10 mouse cellular contexts compared by ENCODE assay signal in the genomic region with DNA sequence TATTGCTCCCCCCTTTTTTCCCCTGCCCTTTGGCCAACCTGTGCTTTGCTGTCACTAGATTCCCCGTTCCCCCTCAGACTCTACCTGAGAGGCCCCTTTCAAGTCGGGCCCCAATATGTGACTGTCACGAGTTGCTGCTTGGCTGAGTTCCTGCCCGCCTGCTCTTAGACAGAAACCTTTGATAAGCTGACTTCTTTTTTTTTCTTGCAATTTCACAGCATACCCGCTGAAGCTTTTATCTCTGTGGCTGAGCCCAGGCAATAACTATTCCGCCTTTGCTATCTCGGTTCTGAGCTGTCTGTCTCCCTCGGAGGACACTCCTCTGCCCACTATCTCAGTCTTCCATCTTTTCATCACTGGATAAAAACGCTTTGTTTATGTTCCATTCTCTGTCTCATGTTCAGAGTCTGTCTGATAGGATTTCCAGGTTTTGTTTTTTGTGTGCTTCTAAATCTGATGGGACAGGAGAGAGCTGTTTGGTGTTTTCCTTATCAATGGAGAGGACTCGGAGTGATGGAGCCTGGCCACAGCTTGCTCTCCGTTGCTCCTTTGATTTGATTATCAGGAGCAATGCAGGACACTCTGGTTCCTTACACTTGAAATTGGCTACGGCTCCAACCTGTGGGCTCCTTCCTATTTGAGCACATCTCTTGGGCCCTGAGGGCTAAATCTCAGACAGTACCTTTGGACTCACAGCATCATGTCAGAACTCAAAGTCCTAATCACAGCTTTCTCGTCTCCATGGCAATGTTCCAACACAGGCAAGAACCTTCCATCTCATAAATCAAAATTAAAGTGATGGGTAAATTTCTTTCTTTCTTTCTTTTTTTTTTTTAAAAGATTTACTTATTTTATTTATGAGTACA. TPM values are rescaled to one million over a fixed set of nuclear protein-coding genes. Genes with fewer than 3 reads are reported as not detected.
A peak's percentile ranks its signal among the peaks of the same experiment; 100 is the strongest.
DNase-seq lines count a peak whose midpoint lies in the region; ATAC-seq and TF ChIP-seq lines count a peak whose summit lies in the region.
"Had no signal": no experiment of that assay in that cellular context is flagged by ENCODE, and none has a peak within 500 bp of the region (broad histone marks: within the 10 kb centered on the region; RNA-seq: fewer than 3 reads in every experiment).

No protein-coding gene starts in this region.

- H3K9me3 ChIP-seq in liver, embryonic 12.5 days (replicated peaks) = no peaks in the 10 kb centered on the region
- H3K9me3 ChIP-seq: embryonic facial prominence, embryonic 12.5 days; lung, embryonic 15.5 days had no signal

- no peak for TF ChIP-seq CTCF in thymus, adult 2 months (IDR thresholded peaks at IDR 0.05; ENCODE audit: borderline replicate concordance, control insufficient read depth, extremely low read depth, insufficient read depth, low read length, poor library complexity)

- peak; percentile 40; the same call in 1 of the 2 replicates for ATAC-seq in liver, embryonic 12.5 days
- ATAC-seq: hindbrain, postnatal 0 days had no signal

- no peaks in the 10 kb centered on the region for H3K36me3 ChIP-seq in liver, embryonic 12.5 days
- no peaks in the 10 kb centered on the region for H3K36me3 ChIP-seq in thymus, adult 2 months (ENCODE audit: control insufficient read depth, insufficient read depth, low read length)
- H3K36me3 ChIP-seq: embryonic facial prominence, embryonic 12.5 days; lung, embryonic 15.5 days had no signal

- peaks cover 3% of the 10 kb centered on the region; the same call in 1 of the 2 replicates for H3K4me1 ChIP-seq in liver, embryonic 12.5 days
- peaks cover 17% of the 10 kb centered on the region for H3K4me1 ChIP-seq in thymus, adult 2 months (replicated peaks; ENCODE audit: control insufficient read depth, insufficient read depth, low read length)
- H3K4me1 ChIP-seq: lung, embryonic 15.5 days had no signal

- H3K4me3 ChIP-seq in liver, embryonic 12.5 days = no peak overlapping the region
- no peak overlapping the region for H3K4me3 ChIP-seq in thymus, adult 2 months (ENCODE audit: control insufficient read depth, insufficient read depth, low read length)
- H3K4me3 ChIP-seq: embryonic facial prominence, embryonic 12.5 days; lung, embryonic 15.5 days had no signal

- 11% methylated on average over 13 of the region's 13 CpGs for WGBS in liver, embryonic 12.5 days (ENCODE audit: insufficient replicate concordance)
- WGBS in thymus, adult 2 months = 25% methylated on average over 13 of the region's 13 CpGs

- no peak overlapping the region for H3K4me2 ChIP-seq in liver, embryonic 12.5 days
- H3K4me2 ChIP-seq: embryonic facial prominence, embryonic 12.5 days; lung, embryonic 15.5 days had no signal

- H3K9ac ChIP-seq in liver, embryonic 12.5 days = no peak overlapping the region
- H3K9ac ChIP-seq: embryonic facial prominence, embryonic 12.5 days; lung, embryonic 15.5 days had no signal

- peaks cover 4% of the 10 kb centered on the region; the same call in 1 of the 2 replicates for H3K27me3 ChIP-seq in liver, embryonic 12.5 days (replicated peaks)
- H3K27me3 ChIP-seq in thymus, adult 2 months (ENCODE audit: control insufficient read depth, insufficient read depth, low read length) = no peaks in the 10 kb centered on the region
- H3K27me3 ChIP-seq: embryonic facial prominence, embryonic 12.5 days; lung, embryonic 15.5 days had no signal

- TF ChIP-seq POLR2A in thymus, adult 2 months (IDR thresholded peaks at IDR 0.05; ENCODE audit: control insufficient read depth, extremely low read depth, insufficient read depth, low read length, poor library complexity) = no peak

- DNase-seq in liver (no peak), MN1 (ENCODE audit: low spot score) (peak; percentile 14)
- DNase-seq in induced T-regulatory cell, adult 2 months (ENCODE audit: low read depth) = peak; percentile 65
- peak; percentile 56 for DNase-seq in thymus, adult 2 months
- no peak for DNase-seq in layer of hippocampus, postnatal 14 days (ENCODE audit: low spot score in 2 of 2)
- no peak for DNase-seq in left cerebral cortex, postnatal 25 days (ENCODE audit: low spot score in 2 of 2)

- intact Hi-C loops in left cerebral cortex, postnatal 25 days (cut with DNase I) = no loop called here

- no peak overlapping the region for H3K27ac ChIP-seq in liver, embryonic 12.5 days
- peak overlapping the region; percentile 20; the same call in 1 of the 2 replicates for H3K27ac ChIP-seq in thymus, adult 2 months (ENCODE audit: control insufficient read depth, insufficient read depth, low read length)
- H3K27ac ChIP-seq: embryonic facial prominence, embryonic 12.5 days; hindbrain, postnatal 0 days; lung, embryonic 15.5 days had no signal

RNA-seq across cellular contexts. Expression of gene Lclat1, which starts 20.5 kb away (rescaled TPM):
- 4.5 and 4.8 TPM in 2 replicates for polyA plus RNA-seq in liver, embryonic 12.5 days (2016; fragmentation: Nextera tagmentation; extraction: Ambion mirVana)
- polyA plus RNA-seq in thymus, adult 2 months (2012; rRNA removed) = 5.4 and 6.4 TPM in 2 replicates
- total RNA-seq in layer of hippocampus, postnatal 14 days (2021) = 10 to 100 TPM; 33.8 to 37.2 TPM
- 10 to 100 TPM; 37.7 to 38.5 TPM for total RNA-seq in left cerebral cortex, postnatal 25 days (2021)

Comparison
In these comparisons a context has a peak if more than half of its experiments do, and no peak if none do; other contexts are left out.
1. DNase-seq: peak in MN1 (single experiment), induced T-regulatory cell, adult 2 months (single experiment) and thymus, adult 2 months (single experiment); none in liver (single experiment), layer of hippocampus, postnatal 14 days (0 of 2) and left cerebral cortex, postnatal 25 days (0 of 2).